Mouse (Mus musculus) MEL (cell line): ENCODE results near the gene D17H6S53E. TPM values are rescaled to one million over a fixed set of nuclear protein-coding genes. Genes with fewer than 3 reads are reported as not detected.
A peak's percentile ranks its signal among the peaks of the same experiment; 100 is the strongest.

ENCODE experiments used
- DNase-seq: peaks from one replicate; pipeline ENCODE4 v3.0.0; 2011; ENCODE audit warnings: low read depth, low spot score
- H3K27ac ChIP-seq: 2 replicates; pipeline ENCODE4 v1.5.1; 2012; ENCODE audit warnings: low read depth, mild to moderate bottlenecking, control low read depth, low read length, moderate library complexity; ENCODE audit not compliant: control insufficient read depth
- H3K27me3 ChIP-seq, 2 experiments: fragments of 150-350 bp in 1 of 2; sonication (generic) in 1 of 2; 2 replicates each; pipeline ENCODE4 v1.6.1; 2012; ENCODE audit warnings: low read length in 2 of 2, mild to moderate bottlenecking in 2 of 2, improper control_type of control experiment in 1 of 2, moderate library complexity in 1 of 2; ENCODE audit not compliant: insufficient read depth in 2 of 2, control insufficient read depth in 1 of 2
- H3K36me3 ChIP-seq, 2 experiments: 2 replicates each; pipeline ENCODE4 v1.6.1; 2012 to 2014; ENCODE audit warnings: low read length in 2 of 2, improper control_type of control experiment in 1 of 2, inconsistent platforms in 1 of 2, mild to moderate bottlenecking in 1 of 2; ENCODE audit not compliant: insufficient read depth in 2 of 2, control insufficient read depth in 1 of 2
- H3K4me1 ChIP-seq, 2 experiments: fragments of 150-350 bp in 1 of 2; sonication (generic) in 1 of 2; 2 replicates each; pipeline ENCODE4 v1.6.1; 2012; ENCODE audit warnings: low read length in 2 of 2, improper control_type of control experiment in 1 of 2, mild to moderate bottlenecking in 1 of 2; ENCODE audit not compliant: insufficient read depth in 2 of 2, control insufficient read depth in 1 of 2
- H3K4me3 ChIP-seq, 2 experiments: fragments of 150-350 bp in 1 of 2; sonication (generic) in 1 of 2; 2 replicates each; pipeline ENCODE4 v1.5.1; 2012; ENCODE audit warnings: low read depth in 2 of 2, low read length in 2 of 2, mild to moderate bottlenecking in 2 of 2, moderate library complexity in 2 of 2, control low read depth in 1 of 2, improper control_type of control experiment in 1 of 2; ENCODE audit not compliant: control insufficient read depth in 1 of 2, insufficient read depth in 1 of 2
- H3K79me2 ChIP-seq: 2 replicates; pipeline ENCODE4 v1.6.1; 2012; ENCODE audit warnings: mild to moderate bottlenecking, low read length, moderate library complexity; ENCODE audit not compliant: control insufficient read depth, poor library complexity, insufficient read depth
- H3K9ac ChIP-seq: 2 replicates; pipeline ENCODE4 v1.6.1; 2012; ENCODE audit warnings: low read depth, mild to moderate bottlenecking, control low read depth, low read length, moderate library complexity; ENCODE audit not compliant: control insufficient read depth, poor library complexity, severe bottlenecking
- H3K9me3 ChIP-seq: fragments of 150-350 bp; sonication (generic); replicated peaks from 2 replicates; pipeline ENCODE4 v1.6.1; 2012; ENCODE audit warnings: mild to moderate bottlenecking, low read length, improper control_type of control experiment, moderate library complexity; ENCODE audit not compliant: insufficient read depth
- BHLHE40 ChIP-seq: IDR thresholded peaks from 2 replicates; pipeline ENCODE4 v1.6.1; 2012; ENCODE audit warnings: low read depth, mild to moderate bottlenecking, inconsistent platforms, low read length, improper control_type of control experiment, borderline replicate concordance
- CTCF ChIP-seq, 3 experiments: IDR thresholded peaks in 2 of 3; conservative IDR thresholded peaks in 1 of 3; 2 replicates each; pipeline ENCODE4 v1.5.1; 2011 to 2012; ENCODE audit warnings: low read length in 3 of 3, low read depth in 2 of 3, mild to moderate bottlenecking in 2 of 3, improper control_type of control experiment in 1 of 3, inconsistent platforms in 1 of 3, mixed read lengths in 1 of 3, moderate library complexity in 1 of 3; ENCODE audit not compliant: control insufficient read depth in 1 of 3, insufficient read depth in 1 of 3, poor library complexity in 1 of 3, severe bottlenecking in 1 of 3
- E2F4 ChIP-seq: IDR thresholded peaks from 2 replicates; pipeline ENCODE4 v1.6.1; 2011; ENCODE audit warnings: low read depth, low read length, improper control_type of control experiment, borderline replicate concordance
- EP300 ChIP-seq, 2 experiments: IDR thresholded peaks; 2 replicates each; pipeline ENCODE4 v1.6.1; 2011; ENCODE audit warnings: improper control_type of control experiment in 2 of 2, low read length in 2 of 2, low read depth in 1 of 2, mild to moderate bottlenecking in 1 of 2
- ETS1 ChIP-seq: IDR thresholded peaks from 2 replicates; pipeline ENCODE4 v1.6.1; 2012; ENCODE audit warnings: low read depth, mild to moderate bottlenecking, inconsistent platforms, low read length, improper control_type of control experiment, moderate library complexity
- GATA1 ChIP-seq: IDR thresholded peaks from 2 replicates; pipeline ENCODE4 v1.6.1; 2011; ENCODE audit warnings: low read depth, low read length, improper control_type of control experiment
- HCFC1 ChIP-seq: IDR thresholded peaks from 2 replicates; pipeline ENCODE4 v1.6.1; 2012; ENCODE audit warnings: low read depth, mild to moderate bottlenecking, inconsistent platforms, low read length, improper control_type of control experiment, moderate library complexity
- MAX ChIP-seq: IDR thresholded peaks from 2 replicates; pipeline ENCODE4 v1.6.1; 2011; ENCODE audit warnings: low read length, improper control_type of control experiment
- MAZ ChIP-seq: IDR thresholded peaks from 2 replicates; pipeline ENCODE4 v1.6.1; 2012; ENCODE audit warnings: low read depth, mild to moderate bottlenecking, inconsistent platforms, low read length, improper control_type of control experiment
- MXI1 ChIP-seq: IDR thresholded peaks from 2 replicates; pipeline ENCODE4 v1.6.1; 2011; ENCODE audit warnings: mild to moderate bottlenecking, low read depth, low read length, improper control_type of control experiment
- MYB ChIP-seq: IDR thresholded peaks from 2 replicates; pipeline ENCODE4 v1.6.1; 2011; ENCODE audit warnings: mild to moderate bottlenecking, low read depth, low read length, improper control_type of control experiment
- NRF1 ChIP-seq: IDR thresholded peaks from 2 replicates; pipeline ENCODE4 v1.6.1; 2014; ENCODE audit warnings: low read depth, mild to moderate bottlenecking, inconsistent platforms, low read length, improper control_type of control experiment, moderate library complexity; ENCODE audit not compliant: poor library complexity, insufficient read depth, severe bottlenecking
- POLR2A ChIP-seq, 2 experiments: IDR thresholded peaks; 2 replicates each; pipeline ENCODE4 v1.6.1; 2011 to 2012; ENCODE audit warnings: low read length in 2 of 2, mild to moderate bottlenecking in 2 of 2, control low read depth in 1 of 2, improper control_type of control experiment in 1 of 2, low read depth in 1 of 2, moderate library complexity in 1 of 2; ENCODE audit not compliant: control insufficient read depth in 1 of 2, insufficient read depth in 1 of 2, poor library complexity in 1 of 2
- RCOR1 ChIP-seq: IDR thresholded peaks from 2 replicates; pipeline ENCODE4 v1.6.1; 2012; ENCODE audit warnings: low read depth, mild to moderate bottlenecking, inconsistent platforms, low read length, improper control_type of control experiment
- SIN3A ChIP-seq: IDR thresholded peaks from 2 replicates; pipeline ENCODE4 v1.6.1; 2012; ENCODE audit warnings: low read length, improper control_type of control experiment, inconsistent platforms
- SMC3 ChIP-seq: IDR thresholded peaks from 2 replicates; pipeline ENCODE4 v1.6.1; 2011; ENCODE audit warnings: low read depth, low read length, improper control_type of control experiment
- TAL1 ChIP-seq: IDR thresholded peaks from 2 replicates; pipeline ENCODE4 v1.6.1; 2012; ENCODE audit warnings: mild to moderate bottlenecking, inconsistent platforms, low read length, moderate library complexity, mixed read lengths
- TBP ChIP-seq: IDR thresholded peaks from 2 replicates; pipeline ENCODE4 v1.8.0; 2011; ENCODE audit warnings: low read depth, low read length, improper control_type of control experiment
- TCF12 ChIP-seq: IDR thresholded peaks from 2 replicates; pipeline ENCODE4 v1.6.1; 2014; ENCODE audit warnings: low read depth, mild to moderate bottlenecking, inconsistent platforms, low read length, improper control_type of control experiment, moderate library complexity
- UBTF ChIP-seq: IDR thresholded peaks from 2 replicates; pipeline ENCODE4 v1.6.1; 2012; ENCODE audit warnings: low read depth, mild to moderate bottlenecking, inconsistent platforms, low read length, improper control_type of control experiment, moderate library complexity, borderline replicate concordance; ENCODE audit not compliant: insufficient read depth
- USF1 ChIP-seq: IDR thresholded peaks from 2 replicates; pipeline ENCODE4 v1.6.1; 2014; ENCODE audit warnings: low read depth, mild to moderate bottlenecking, inconsistent platforms, low read length, improper control_type of control experiment, moderate library complexity
- ZC3H11A ChIP-seq: IDR thresholded peaks from 2 replicates; pipeline ENCODE4 v1.6.1; 2012; ENCODE audit warnings: low read depth, mild to moderate bottlenecking, inconsistent platforms, low read length, improper control_type of control experiment
- ZKSCAN1 ChIP-seq: IDR thresholded peaks from 2 replicates; pipeline ENCODE4 v1.6.1; 2012; ENCODE audit warnings: low read depth, mild to moderate bottlenecking, inconsistent platforms, low read length, improper control_type of control experiment, moderate library complexity
- ZNF384 ChIP-seq: IDR thresholded peaks from 2 replicates; pipeline ENCODE4 v1.6.1; 2012; ENCODE audit warnings: low read depth, mild to moderate bottlenecking, inconsistent platforms, low read length, improper control_type of control experiment
- polyA plus RNA-seq, 2 experiments: library from polyadenylated mRNA; stranded (reverse) in 1 of 2; unstranded in 1 of 2; fragments of >175 nt in 1 of 2; fragments of >200 nt in 1 of 2; gene quantifications; 2 replicates each; pipeline versions ENCODE4 v1.2.1 to v1.2.4; 2012; ENCODE audit warnings: low replicate concordance in 2 of 2, low read depth in 1 of 2; ENCODE audit not compliant: insufficient read length in 2 of 2, insufficient read depth in 1 of 2, missing spikeins in 1 of 2
- total RNA-seq: library from RNA; depleted of rRNA; stranded (reverse); fragments of 300-350 nt; gene quantifications from 2 replicates; pipeline ENCODE4 v1.2.3, GENCODE M21; 2012

Gene D17H6S53E
- total and polyA plus RNA-seq, 3 experiments, result 11.6 to 13.6 TPM; not detected in 1

DNA sequence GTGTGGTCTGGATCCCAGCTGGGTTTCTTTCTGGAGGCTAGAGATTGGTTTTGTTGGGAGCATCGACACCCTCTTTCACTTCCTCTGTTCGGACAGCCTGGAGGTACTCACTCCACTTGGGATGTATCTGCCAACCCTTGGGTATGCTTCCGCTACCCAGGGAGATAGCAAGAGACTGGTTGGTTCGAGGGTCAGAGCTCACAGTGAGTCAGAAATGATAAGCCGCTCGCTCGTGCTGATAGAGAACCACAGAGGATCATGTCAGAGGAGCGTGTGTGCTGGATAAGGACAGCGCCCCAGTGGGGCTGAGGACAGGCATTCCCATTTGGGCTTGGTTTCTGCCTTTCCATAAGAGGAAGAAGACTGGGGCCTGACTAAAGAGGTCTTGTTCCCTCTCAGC, 46.4 kb upstream of the D17H6S53E start (continued):
- TF ChIP-seq ZNF384, result peak; percentile 27; the same call in 1 of the 2 replicates
- peak; percentile 45 for TF ChIP-seq MYB

DNA sequence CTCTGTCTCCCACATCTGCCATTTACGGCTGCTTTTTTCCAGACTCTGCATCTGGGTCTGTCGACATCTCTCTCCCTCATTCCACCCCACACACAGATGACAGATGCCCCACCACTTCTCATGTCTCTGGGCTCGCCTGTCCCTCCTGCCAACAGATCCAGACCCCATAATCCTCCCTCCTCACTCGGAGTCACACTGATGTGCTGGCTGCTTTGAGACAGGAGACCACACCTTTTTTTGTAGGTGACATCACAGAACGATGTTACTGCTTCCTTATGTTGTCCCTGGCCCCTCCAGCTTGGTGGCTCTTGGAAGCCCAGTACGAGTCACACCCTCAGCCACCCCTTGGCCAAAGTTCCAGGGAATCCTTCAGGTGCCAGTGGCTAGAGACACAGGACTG, 45.9 kb upstream of the D17H6S53E start:
- Histone ChIP-seq H3K27me3 (no peaks in the 10 kb centered on the region), H3K9ac (peak overlapping the region; percentile 50), H3K4me3 (peak overlapping the region; percentile 3 to 19; a peak in 2 of 4 replicates), H3K79me2 (no peaks in the 10 kb centered on the region), H3K36me3 (peaks cover 0 to 38% of the 10 kb centered on the region in 2 experiments; a peak in 2 of 4 replicates), H3K27ac (peak overlapping the region; percentile 94), H3K4me1 (peaks cover 20 to 52% of the 10 kb centered on the region in 2 experiments), H3K9me3 (no peaks in the 10 kb centered on the region)
- TF ChIP-seq UBTF, result no peak
- TF ChIP-seq POLR2A (IDR thresholded peaks at IDR 0.05; ENCODE audit: control insufficient read depth in 1 of 2, insufficient read depth in 1 of 2, low read depth in 1 of 2, low read length in 2 of 2, poor library complexity in 1 of 2), result peak in 1 of 2 experiments; percentile 31; a peak in 1 of 4 replicates
- TF ChIP-seq E2F4, result no peak
- no peak for TF ChIP-seq USF1
- TF ChIP-seq ETS1, result no peak
- DNase-seq, result no peak

DNA sequence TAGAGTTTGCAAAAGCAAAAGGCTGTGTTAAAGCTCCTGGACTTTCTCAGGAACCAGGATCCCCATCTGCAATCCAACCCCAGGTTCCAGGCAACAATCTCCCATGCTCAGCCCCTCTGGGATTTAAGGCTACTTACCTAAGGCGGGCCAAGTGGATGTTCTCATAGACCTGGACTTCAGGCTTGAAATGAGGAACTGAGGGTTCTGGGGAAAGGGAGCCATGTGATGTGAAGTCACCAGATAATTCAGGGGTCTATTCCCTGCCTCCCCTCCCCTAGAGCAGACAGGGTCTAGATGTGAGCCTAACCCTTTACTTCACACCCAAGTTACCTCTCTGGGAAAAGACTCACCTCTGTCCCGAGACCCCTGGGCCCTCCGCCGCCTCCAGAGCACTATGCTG, 45.5 kb upstream of the D17H6S53E start:
- peaks cover 0 to 42% of the 10 kb centered on the region in 2 experiments; a peak in 2 of 4 replicates for H3K36me3 ChIP-seq
- H3K4me1 ChIP-seq, result peaks cover 20 to 56% of the 10 kb centered on the region in 2 experiments
- H3K9me3 ChIP-seq, result no peaks in the 10 kb centered on the region
- no peaks in the 10 kb centered on the region for H3K27me3 ChIP-seq
- peak overlapping the region in 1 of 2 experiments; percentile 2; a peak in 1 of 4 replicates for H3K4me3 ChIP-seq
- TF ChIP-seq NRF1 (no peak), SMC3 (no peak), MAX (peak; percentile 30; the same call in 1 of the 2 replicates), ZC3H11A (no peak), ETS1 (0 out of 2 replicates have a peak, but pooled peaks have one; percentile 6), EP300 (IDR thresholded peaks at IDR 0.05; ENCODE audit: low read depth in 1 of 2, low read length in 2 of 2) (no peak; a peak in 1 of 4 replicates), MAZ (no peak), BHLHE40 (no peak), ZKSCAN1 (no peak), POLR2A (IDR thresholded peaks at IDR 0.05; ENCODE audit: control insufficient read depth in 1 of 2, insufficient read depth in 1 of 2, low read depth in 1 of 2, low read length in 2 of 2, poor library complexity in 1 of 2) (no peak), GATA1 (no peak), ZNF384 (no peak), MXI1 (no peak), TCF12 (no peak), SIN3A (no peak), CTCF (IDR thresholded peaks at IDR 0.05 in 2 of 3, conservative IDR thresholded peaks at IDR 0.05 in 1 of 3; ENCODE audit: control insufficient read depth in 1 of 3, insufficient read depth in 1 of 3, low read depth in 2 of 3, low read length in 3 of 3, poor library complexity in 1 of 3, severe bottlenecking in 1 of 3) (no peak), RCOR1 (no peak), HCFC1 (no peak), USF1 (peak; percentile 71), TBP (no peak), UBTF (no peak), TAL1 (0 out of 2 replicates have a peak, but pooled peaks have one; percentile 25)
- peak overlapping the region; percentile 50 for H3K9ac ChIP-seq
- peak overlapping the region; percentile 94 for H3K27ac ChIP-seq
- no peaks in the 10 kb centered on the region for H3K79me2 ChIP-seq
- peak; percentile 73 for DNase-seq
